Mouse (Mus musculus) left cerebral cortex, postnatal 25 days (tissue): Measurements from ENCODE around the gene Cdc42bpa. TPM values are rescaled to one million over a fixed set of nuclear protein-coding genes. Genes with fewer than 3 reads are reported as not detected.

Source experiments
- DNase-seq, 2 experiments: peaks; one replicate each; pipeline ENCODE4 v3.0.0; 2022; ENCODE audit warnings: low spot score in 2 of 2, mixed read lengths in 1 of 2
- intact Hi-C: fragments of 180-260 bp; cut with DNase I; formaldehyde crosslinking; loops from one replicate; pipeline ENCODE4 v1.15.1; 2025
- total RNA-seq, 2 experiments: library from RNA; stranded (reverse); gene quantifications; 2 replicates each; pipeline ENCODE4 v1.2.3; 2021

Cdc42bpa gene
- total RNA-seq, 2 experiments from 2014 or later: 251 to 258 TPM

DNA sequence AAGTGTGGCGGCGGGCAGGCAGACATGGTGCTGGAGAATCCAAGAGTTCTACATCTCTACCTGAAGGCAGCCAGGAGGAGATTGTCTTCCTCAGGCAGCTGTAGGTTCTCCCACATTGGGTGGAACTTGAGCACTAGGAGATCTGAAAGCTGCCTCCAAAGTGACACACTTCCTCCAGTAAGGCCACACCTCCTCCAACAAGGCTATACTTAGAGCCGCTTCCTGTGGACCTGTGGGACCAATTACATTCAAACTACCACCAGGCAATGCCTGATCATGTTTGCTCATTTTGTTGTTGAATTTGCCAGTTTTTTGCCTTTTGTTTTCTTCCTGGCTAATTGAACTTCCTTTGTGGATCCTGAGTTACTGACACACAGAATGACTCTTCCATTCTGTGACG is 187.8 kb downstream of the Cdc42bpa start:
- intact Hi-C loops: no loop called here
- no peak for DNase-seq

DNA sequence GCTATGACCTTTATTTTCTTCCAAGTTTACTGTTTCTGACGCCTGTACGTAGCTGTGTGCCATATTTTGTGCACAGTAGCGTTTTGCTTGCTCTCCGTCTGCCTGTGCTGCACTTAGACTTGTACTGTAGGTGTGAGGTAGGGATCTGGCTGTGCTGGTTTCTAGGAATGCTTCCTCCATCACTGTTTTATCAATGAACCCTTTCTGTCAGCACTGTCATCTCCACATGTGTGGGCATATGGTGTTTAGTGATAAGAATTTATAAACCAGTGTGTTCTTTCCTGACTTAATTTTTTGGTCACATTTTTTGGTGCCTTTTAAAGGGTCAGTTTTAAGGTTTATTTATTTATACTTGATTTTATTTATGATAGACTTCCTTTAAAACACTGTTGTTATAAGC is 188.3 kb downstream of the Cdc42bpa start:
- intact Hi-C loops: no loop called here

GRCm38 (mm10) chr1:180151191-180151590 is 190.9 kb downstream of the Cdc42bpa start:
- intact Hi-C loops: no loop called here
- no peak for DNase-seq

More for the DNA sequence above, 188.3 kb downstream of the Cdc42bpa start:
- no peak for DNase-seq

DNA sequence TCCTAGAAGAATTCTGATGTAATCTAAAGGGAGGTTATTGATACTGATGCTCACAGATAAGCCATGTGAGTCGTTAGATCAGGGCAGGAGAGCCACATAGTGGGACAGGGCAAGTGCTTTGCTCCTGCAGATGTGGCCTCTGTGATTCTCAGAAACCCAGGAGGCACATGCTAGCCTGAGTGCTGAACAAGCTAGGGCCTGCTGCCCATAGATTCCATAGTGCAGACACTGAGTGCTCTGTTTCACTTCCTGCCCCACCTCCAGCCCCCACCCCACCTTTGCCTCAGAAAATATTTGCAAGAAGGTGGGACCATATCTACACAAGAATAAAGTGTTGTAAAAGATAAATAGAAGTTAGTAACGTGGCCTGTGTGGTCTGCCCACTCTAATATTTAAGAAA is 198.4 kb downstream of the Cdc42bpa start:
- intact Hi-C loops: no loop called here
- DNase-seq: no peak

- intact Hi-C loops: no loop called here
Measured at GRCm38 (mm10) chr1:180160545-180160944, 200.3 kb downstream of the Cdc42bpa start.

DNA sequence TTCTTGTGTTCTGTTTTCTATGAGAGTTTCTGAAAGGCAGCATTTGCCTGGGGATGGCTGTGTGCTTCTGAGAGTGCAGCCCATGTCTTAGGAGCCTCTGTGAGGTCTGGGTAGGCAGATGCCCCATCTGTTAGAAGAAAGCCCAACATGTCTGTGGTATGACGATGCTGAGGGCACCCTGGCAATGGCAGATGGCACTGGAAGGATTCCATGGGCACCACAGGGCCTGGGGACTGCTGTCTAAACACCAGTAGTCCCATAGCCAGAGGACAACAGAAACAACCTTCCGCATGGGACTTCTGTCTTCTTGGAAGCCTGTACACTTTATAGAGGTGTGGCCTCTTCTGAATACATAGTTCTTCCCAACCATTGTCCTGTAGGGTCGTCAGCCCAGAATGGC is 200.9 kb downstream of the Cdc42bpa start:
- DNase-seq: no peak
- intact Hi-C loops: no loop called here

More at GRCm38 (mm10) chr1:180160545-180160944, 200.3 kb downstream of the Cdc42bpa start:
- DNase-seq: no peak

DNA sequence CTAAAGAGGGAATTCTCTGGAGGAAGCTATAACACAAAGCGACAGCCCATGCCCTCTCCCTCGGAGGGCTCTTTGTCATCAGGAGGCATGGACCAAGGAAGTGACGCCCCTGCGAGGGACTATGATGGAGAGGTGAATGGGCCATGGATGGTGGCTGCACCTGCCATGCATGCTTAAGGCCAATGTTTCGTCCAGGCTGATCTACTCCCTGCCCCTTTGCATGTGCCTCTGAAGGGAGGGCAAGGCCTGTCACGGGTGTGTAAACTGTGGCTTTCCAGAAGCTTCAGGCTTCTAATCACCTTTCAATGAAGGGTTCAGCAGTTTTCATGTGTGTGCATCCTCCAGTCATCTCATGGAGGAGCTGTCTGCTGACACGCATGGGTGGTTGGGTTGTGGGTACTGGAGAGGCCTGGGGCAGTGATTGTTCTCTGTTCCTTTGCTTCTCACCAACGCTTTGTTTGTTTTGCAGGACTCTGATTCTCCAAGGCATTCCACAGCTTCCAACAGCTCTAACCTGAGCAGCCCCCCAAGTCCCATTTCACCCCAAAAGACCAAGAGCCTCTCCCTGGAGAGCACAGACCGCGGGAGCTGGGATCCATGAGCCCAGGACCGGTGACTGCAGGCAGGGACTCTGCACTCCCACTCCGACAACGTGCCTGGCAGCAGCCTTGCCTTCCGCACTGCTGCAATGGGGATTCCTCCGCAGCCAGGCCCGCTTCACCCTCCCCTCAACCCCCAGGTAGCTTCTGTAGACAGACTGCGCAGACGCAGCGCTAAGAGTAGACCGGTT is 201.5 kb downstream of the Cdc42bpa start:
- intact Hi-C loops: no loop called here
- DNase-seq: no peak

DNA sequence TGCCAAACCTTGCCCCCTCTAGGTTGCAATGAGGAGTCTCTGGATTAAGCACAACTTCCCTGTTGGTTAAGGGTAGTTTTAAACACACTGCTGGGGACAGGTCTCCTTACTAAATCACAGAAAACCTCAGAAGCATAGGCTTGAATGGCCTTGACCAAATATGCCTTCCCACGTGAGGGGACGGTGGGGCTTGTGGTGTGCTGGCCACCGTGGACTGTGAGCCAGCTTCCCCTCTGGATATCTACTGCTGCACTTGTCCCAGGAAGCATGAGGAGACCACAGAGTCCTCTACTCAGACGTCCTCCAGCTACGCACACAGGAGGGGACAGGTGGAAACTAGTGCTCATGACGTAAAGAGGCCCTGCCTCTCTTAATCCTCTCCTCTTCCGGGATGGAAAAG is 202.7 kb downstream of the Cdc42bpa start:
- intact Hi-C loops: no loop called here
- DNase-seq: no peak

DNA sequence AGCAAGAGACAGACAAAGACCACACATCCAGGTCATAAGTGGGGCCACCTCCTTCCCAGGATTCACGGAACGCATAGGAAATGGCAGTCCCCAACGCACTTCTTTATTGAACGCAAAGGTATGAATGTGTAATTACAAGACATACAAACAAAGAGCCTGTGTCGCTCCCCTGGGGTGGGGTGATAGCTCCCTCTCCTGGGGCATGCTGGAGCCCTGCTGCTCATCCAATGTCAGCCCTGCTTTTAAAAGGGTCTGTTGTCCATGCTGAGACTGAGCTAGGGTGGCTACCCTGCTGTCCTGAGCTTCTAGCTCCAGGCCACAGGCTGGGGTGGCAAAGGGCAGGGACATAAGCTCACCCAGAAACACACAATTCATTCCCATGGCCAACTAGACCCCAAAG is 206.3 kb downstream of the Cdc42bpa start:
- intact Hi-C loops: no loop called here
- DNase-seq: no peak

GRCm38 (mm10) chr1:180168294-180168693 is 208.0 kb downstream of the Cdc42bpa start:
- intact Hi-C loops: no loop called here
- no peak for DNase-seq

DNA sequence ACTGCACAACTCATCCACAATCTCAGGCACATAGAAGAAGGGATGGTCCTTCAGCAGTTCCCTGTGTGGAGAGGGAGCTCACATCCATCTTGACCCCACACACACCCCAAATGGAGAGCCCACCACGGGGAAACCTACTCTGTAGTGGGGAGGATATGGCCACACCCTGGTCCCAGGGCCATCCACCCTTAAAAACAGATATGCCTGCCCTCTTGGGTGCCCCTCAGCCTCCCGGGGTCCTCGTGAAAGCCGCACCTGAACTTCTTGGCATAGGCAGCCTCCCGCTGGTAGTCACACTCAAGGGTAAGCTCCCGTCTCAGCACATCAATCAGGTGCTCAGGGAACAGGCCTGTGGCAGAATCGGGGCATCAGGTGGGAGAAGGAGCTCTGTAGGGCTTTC is 208.9 kb downstream of the Cdc42bpa start:
- intact Hi-C loops: no loop called here
- DNase-seq: no peak

DNA sequence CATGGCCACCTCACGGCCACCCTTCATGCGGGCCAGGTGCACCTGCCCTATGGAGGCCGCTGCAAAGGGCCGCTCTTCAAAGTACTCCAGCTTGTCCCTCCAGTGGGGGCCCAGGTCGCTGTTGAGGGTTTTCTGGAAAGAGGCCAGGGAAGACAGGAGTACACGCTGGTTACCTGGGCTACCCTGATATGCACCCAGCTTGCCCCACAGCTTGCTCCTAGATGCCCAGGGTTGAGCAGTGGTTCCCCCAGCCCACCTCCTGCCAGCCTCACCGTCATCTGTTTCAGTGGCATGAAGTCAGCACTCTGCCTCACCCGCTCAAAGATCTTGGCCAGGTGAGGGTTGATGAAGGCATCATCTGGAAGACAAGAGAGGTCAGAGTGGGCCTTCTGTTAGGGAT is 209.8 kb downstream of the Cdc42bpa start:
- no peak for DNase-seq
- intact Hi-C loops: loop anchor here (10.0 kb wide), 2 partner anchors 255 to 595 kb away; no protein-coding TSS in a partner anchor

- intact Hi-C loops: loop anchor here (10.0 kb wide), 2 partner anchors 253 to 593 kb away; no protein-coding TSS in a partner anchor
Measured at GRCm38 (mm10) chr1:180171883-180172282, 211.6 kb downstream of the Cdc42bpa start.

GRCm38 (mm10) chr1:180172600-180172999 is 212.3 kb downstream of the Cdc42bpa start:
- DNase-seq: no peak

More at GRCm38 (mm10) chr1:180171883-180172282, 211.6 kb downstream of the Cdc42bpa start:
- DNase-seq: no peak

DNA sequence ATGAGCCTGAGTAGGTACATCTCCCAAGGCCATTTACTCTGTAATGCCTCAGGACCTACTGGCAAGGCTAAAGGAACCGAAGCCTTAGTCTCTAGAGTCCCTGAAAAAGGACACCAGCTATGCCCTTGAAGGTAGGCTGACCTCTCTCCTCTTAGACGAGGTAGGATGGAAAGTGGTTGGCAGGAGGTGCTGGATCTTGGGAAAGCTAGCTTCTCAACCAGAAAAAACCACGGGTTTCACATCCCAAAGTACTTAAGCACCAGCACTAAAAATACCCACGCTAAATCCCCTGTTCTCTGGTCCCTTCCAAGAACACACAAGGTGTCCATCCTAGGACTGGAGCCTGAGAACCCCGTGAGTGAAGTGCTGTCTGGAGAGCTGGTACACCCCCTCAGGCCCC is 212.7 kb downstream of the Cdc42bpa start:
- intact Hi-C loops: loop anchor here (10.0 kb wide), 2 partner anchors 252 to 592 kb away; no protein-coding TSS in a partner anchor

More at GRCm38 (mm10) chr1:180172600-180172999, 212.3 kb downstream of the Cdc42bpa start:
- intact Hi-C loops: loop anchor here (10.0 kb wide), 2 partner anchors 252 to 592 kb away; no protein-coding TSS in a partner anchor

DNA sequence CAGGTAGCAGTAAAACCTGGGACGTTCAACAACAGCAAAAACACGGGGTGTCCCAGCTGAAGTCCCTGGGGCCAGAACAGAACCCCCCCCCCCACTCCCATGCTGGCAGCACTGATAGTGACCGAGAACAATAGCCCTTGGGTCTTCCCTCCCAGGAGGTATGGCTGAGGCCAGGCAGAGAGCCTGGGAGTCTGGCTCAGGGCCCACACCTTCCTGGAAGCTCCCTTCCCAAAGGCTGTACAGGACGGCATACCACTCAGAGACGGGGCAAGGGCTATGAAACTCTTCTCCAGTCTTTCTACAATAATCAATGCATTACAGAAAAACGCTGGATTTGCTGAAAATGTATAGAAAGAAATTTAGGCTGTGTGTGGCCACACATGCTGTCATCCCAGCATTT is 214.4 kb downstream of the Cdc42bpa start:
- intact Hi-C loops: loop anchor here (1.0 to 10.0 kb wide), 3 partner anchors 41 to 590 kb away; no protein-coding TSS in a partner anchor
- DNase-seq: no peak

More for the DNA sequence above, 212.7 kb downstream of the Cdc42bpa start:
- no peak for DNase-seq

GRCm38 (mm10) chr1:180175167-180175566 is 214.9 kb downstream of the Cdc42bpa start:
- no peak for DNase-seq
- intact Hi-C loops: loop anchor here (1.0 to 10.0 kb wide), 3 partner anchors 40 to 590 kb away; no protein-coding TSS in a partner anchor

DNA sequence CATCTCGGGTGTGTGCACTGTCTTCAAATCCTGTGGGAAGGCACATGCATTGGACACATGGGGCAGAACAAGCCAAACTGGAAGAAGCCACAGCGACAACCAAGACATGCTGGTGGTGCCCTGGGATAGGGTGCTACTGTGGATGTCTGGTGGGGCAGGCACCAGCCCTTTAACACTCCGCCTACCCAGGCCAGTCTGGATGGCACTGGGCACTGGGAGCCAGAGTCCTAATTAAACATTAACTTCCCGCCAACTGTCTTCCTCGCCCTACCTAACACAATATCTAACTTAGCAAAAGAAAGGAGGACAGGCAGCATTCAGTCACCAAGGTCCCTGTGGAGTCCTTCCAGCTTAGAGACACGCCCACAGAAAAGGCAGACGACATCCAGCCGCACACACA is 215.4 kb downstream of the Cdc42bpa start:
- DNase-seq: no peak
- intact Hi-C loops: loop anchor here (1.0 to 10.0 kb wide), 3 partner anchors 40 to 589 kb away; no protein-coding TSS in a partner anchor

GRCm38 (mm10) chr1:180176784-180177183 is 216.5 kb downstream of the Cdc42bpa start:
- DNase-seq: no peak
- intact Hi-C loops: loop anchor here (10.0 kb wide), 2 partner anchors 248 to 588 kb away; no protein-coding TSS in a partner anchor

- intact Hi-C loops: loop anchor here (10.0 kb wide), 2 partner anchors 246 to 586 kb away; no protein-coding TSS in a partner anchor
- no peak for DNase-seq
Measured at GRCm38 (mm10) chr1:180178340-180178739, 218.1 kb downstream of the Cdc42bpa start.

- intact Hi-C loops: loop anchor here (10.0 kb wide), 2 partner anchors 246 to 586 kb away; no protein-coding TSS in a partner anchor
- DNase-seq: no peak
Measured at GRCm38 (mm10) chr1:180179100-180179499, 218.8 kb downstream of the Cdc42bpa start.
